Mouse (Mus musculus) CH12.LX (cell line): Measurements from ENCODE around the gene Ppp1r13l. TPM values are rescaled to one million over a fixed set of nuclear protein-coding genes. Genes with fewer than 3 reads are reported as not detected.

ENCODE experiments used
- DNase-seq: peaks from one replicate; pipeline ENCODE4 v3.0.0-alpha.2; 2013; ENCODE audit errors: extremely low read depth
- H3K27ac ChIP-seq: 2 replicates; pipeline ENCODE4 v1.5.1; 2012; ENCODE audit warnings: low read depth, mild to moderate bottlenecking, control low read depth, moderate library complexity; ENCODE audit not compliant: insufficient read depth
- H3K27me3 ChIP-seq: replicated peaks from 2 replicates; pipeline ENCODE3; 2012; ENCODE audit warnings: inconsistent platforms
- H3K36me3 ChIP-seq, 2 experiments: replicated peaks in 1 of 2; 2 replicates each; pipeline versions ENCODE3 to v1.6.1; 2012; ENCODE audit warnings: inconsistent platforms in 1 of 2, low read length in 1 of 2, mild to moderate bottlenecking in 1 of 2, mixed read lengths in 1 of 2, moderate library complexity in 1 of 2; ENCODE audit not compliant: control insufficient read depth in 1 of 2, insufficient read depth in 1 of 2
- H3K4me1 ChIP-seq, 2 experiments: 2 replicates each; pipeline ENCODE4 v1.6.1; 2012; ENCODE audit warnings: inconsistent platforms in 1 of 2, moderate library complexity in 1 of 2; ENCODE audit not compliant: insufficient read depth in 2 of 2, control insufficient read depth in 1 of 2
- H3K4me2 ChIP-seq: 2 replicates; pipeline ENCODE4 v1.6.1; 2012; ENCODE audit warnings: low read depth, mild to moderate bottlenecking, control low read depth; ENCODE audit not compliant: poor library complexity, insufficient read depth, severe bottlenecking
- H3K4me3 ChIP-seq, 3 experiments: fragments of 150-350 bp in 1 of 3; sonication (generic) in 1 of 3; replicated peaks in 1 of 3; 2 replicates each; pipeline versions ENCODE3 to v1.5.1; 2011 to 2012; ENCODE audit warnings: low read depth in 2 of 3, low read length in 2 of 3, mild to moderate bottlenecking in 2 of 3, moderate library complexity in 2 of 3, control low read depth in 1 of 3, improper control_type of control experiment in 1 of 3, inconsistent platforms in 1 of 3, mixed read lengths in 1 of 3; ENCODE audit not compliant: poor library complexity in 1 of 3
- H3K79me2 ChIP-seq: replicated peaks from 2 replicates; pipeline ENCODE4 v1.6.1; 2012; ENCODE audit warnings: mild to moderate bottlenecking, moderate library complexity; ENCODE audit not compliant: control insufficient read depth, poor library complexity, insufficient read depth, severe bottlenecking; ENCODE audit errors: extremely low read depth
- H3K9ac ChIP-seq: 2 replicates; pipeline ENCODE4 v1.6.1; 2012; ENCODE audit warnings: low read depth, mild to moderate bottlenecking, control low read depth, moderate library complexity; ENCODE audit not compliant: insufficient read depth
- H3K9me3 ChIP-seq: replicated peaks from 2 replicates; pipeline ENCODE3; 2012; ENCODE audit warnings: low read length, inconsistent platforms, mixed read lengths
- BHLHE40 ChIP-seq: IDR thresholded peaks from 2 replicates; pipeline ENCODE4 v1.6.1; 2011; ENCODE audit warnings: mild to moderate bottlenecking, low read depth, low read length, improper control_type of control experiment
- CHD1 ChIP-seq: IDR thresholded peaks from 2 replicates; pipeline ENCODE4 v1.6.1; 2012; ENCODE audit warnings: low read depth, low read length, improper control_type of control experiment, inconsistent platforms
- CTCF ChIP-seq, 2 experiments: IDR thresholded peaks in 1 of 2; conservative IDR thresholded peaks in 1 of 2; 2 replicates each; pipeline ENCODE4 v1.5.1; 2011 to 2012; ENCODE audit warnings: low read depth in 2 of 2, low read length in 2 of 2, improper control_type of control experiment in 1 of 2, inconsistent platforms in 1 of 2, mild to moderate bottlenecking in 1 of 2, moderate library complexity in 1 of 2
- E2F4 ChIP-seq: IDR thresholded peaks from 2 replicates; pipeline ENCODE4 v1.6.1; 2011; ENCODE audit warnings: low read depth, low read length, improper control_type of control experiment; ENCODE audit not compliant: insufficient replicate concordance
- ELF1 ChIP-seq: IDR thresholded peaks from 2 replicates; pipeline ENCODE4 v1.6.1; 2014; ENCODE audit warnings: low read depth, mild to moderate bottlenecking, inconsistent platforms, low read length, improper control_type of control experiment
- EP300 ChIP-seq: IDR thresholded peaks from 2 replicates; pipeline ENCODE4 v1.6.1; 2011; ENCODE audit warnings: low read length, improper control_type of control experiment
- GABPA ChIP-seq: IDR thresholded peaks from 2 replicates; pipeline ENCODE4 v1.6.1; 2012; ENCODE audit warnings: low read depth, low read length, improper control_type of control experiment, inconsistent platforms; ENCODE audit not compliant: insufficient replicate concordance
- HCFC1 ChIP-seq: IDR thresholded peaks from 2 replicates; pipeline ENCODE4 v1.6.1; 2012; ENCODE audit warnings: low read depth, mild to moderate bottlenecking, inconsistent platforms, low read length, improper control_type of control experiment
- IRF4 ChIP-seq: IDR thresholded peaks from 2 replicates; pipeline ENCODE4 v1.6.1; 2014; ENCODE audit warnings: low read depth, mild to moderate bottlenecking, inconsistent platforms, low read length, improper control_type of control experiment
- JUN ChIP-seq: IDR thresholded peaks from 2 replicates; pipeline ENCODE4 v1.6.1; 2011; ENCODE audit warnings: low read depth, mild to moderate bottlenecking, low read length, improper control_type of control experiment, moderate library complexity; ENCODE audit not compliant: insufficient read depth
- KAT2A ChIP-seq: IDR thresholded peaks from 2 replicates; pipeline ENCODE4 v1.6.1; 2012; ENCODE audit warnings: low read length, improper control_type of control experiment, inconsistent platforms; ENCODE audit not compliant: insufficient replicate concordance
- MAX ChIP-seq: IDR thresholded peaks from 2 replicates; pipeline ENCODE4 v1.6.1; 2011; ENCODE audit warnings: low read length, improper control_type of control experiment
- MAZ ChIP-seq: IDR thresholded peaks from 2 replicates; pipeline ENCODE4 v1.6.1; 2012; ENCODE audit warnings: low read depth, mild to moderate bottlenecking, inconsistent platforms, low read length, improper control_type of control experiment, moderate library complexity
- MEF2A ChIP-seq: IDR thresholded peaks from 2 replicates; pipeline ENCODE4 v1.6.1; 2014; ENCODE audit warnings: low read depth, mild to moderate bottlenecking, inconsistent platforms, low read length, improper control_type of control experiment, borderline replicate concordance
- MXI1 ChIP-seq: IDR thresholded peaks from 2 replicates; pipeline ENCODE4 v1.6.1; 2011; ENCODE audit warnings: mild to moderate bottlenecking, low read depth, low read length, improper control_type of control experiment
- MYC ChIP-seq: IDR thresholded peaks from 2 replicates; pipeline ENCODE4 v1.6.1; 2011; ENCODE audit warnings: low read depth, mild to moderate bottlenecking, improper control_type of control experiment, low read length
- NELFE ChIP-seq: IDR thresholded peaks from 2 replicates; pipeline ENCODE4 v1.6.1; 2011; ENCODE audit warnings: low read depth, low read length, improper control_type of control experiment
- PAX5 ChIP-seq: IDR thresholded peaks from 2 replicates; pipeline ENCODE4 v1.6.1; 2012; ENCODE audit warnings: low read length, inconsistent platforms, mixed read lengths
- POLR2A ChIP-seq: IDR thresholded peaks from 2 replicates; pipeline ENCODE4 v1.6.1; 2011; ENCODE audit warnings: low read depth, mild to moderate bottlenecking, improper control_type of control experiment, low read length
- POLR2AphosphoS2 ChIP-seq: IDR thresholded peaks from 2 replicates; pipeline ENCODE4 v1.6.1; 2011; ENCODE audit warnings: low read depth, low read length, improper control_type of control experiment
- RCOR1 ChIP-seq: conservative IDR thresholded peaks from 2 replicates; pipeline ENCODE4 v1.6.1; 2012; ENCODE audit warnings: low read depth, mild to moderate bottlenecking, inconsistent platforms, low read length, improper control_type of control experiment
- SIN3A ChIP-seq: IDR thresholded peaks from 2 replicates; pipeline ENCODE4 v1.6.1; 2012; ENCODE audit warnings: low read length, improper control_type of control experiment, inconsistent platforms
- TBP ChIP-seq: conservative IDR thresholded peaks from 2 replicates; pipeline ENCODE4 v1.6.1; 2011; ENCODE audit warnings: low read depth, low read length, improper control_type of control experiment
- TCF12 ChIP-seq: IDR thresholded peaks from 2 replicates; pipeline ENCODE4 v1.6.1; 2014; ENCODE audit warnings: low read depth, mild to moderate bottlenecking, inconsistent platforms, low read length, improper control_type of control experiment
- UBTF ChIP-seq: IDR thresholded peaks from 2 replicates; pipeline ENCODE4 v1.6.1; 2012; ENCODE audit warnings: low read depth, mild to moderate bottlenecking, inconsistent platforms, low read length, improper control_type of control experiment, moderate library complexity
- USF1 ChIP-seq: IDR thresholded peaks from 2 replicates; pipeline ENCODE4 v1.6.1; 2014; ENCODE audit warnings: low read depth, mild to moderate bottlenecking, inconsistent platforms, low read length, improper control_type of control experiment
- ZC3H11A ChIP-seq: IDR thresholded peaks from 2 replicates; pipeline ENCODE4 v1.6.1; 2012; ENCODE audit warnings: low read depth, mild to moderate bottlenecking, inconsistent platforms, low read length, improper control_type of control experiment
- ZMIZ1 ChIP-seq: IDR thresholded peaks from 2 replicates; pipeline ENCODE4 v1.6.1; 2012; ENCODE audit warnings: low read depth, mild to moderate bottlenecking, inconsistent platforms, low read length, improper control_type of control experiment
- ZNF384 ChIP-seq: IDR thresholded peaks from 2 replicates; pipeline ENCODE4 v1.6.1; 2012; ENCODE audit warnings: low read depth, low read length, improper control_type of control experiment, inconsistent platforms
- dilution Hi-C: fragments of 300-500 bp; cut with MboI; formaldehyde crosslinking; loops from 2 replicates; pipeline ENCODE4 v1.14.3; 2020; ENCODE audit warnings: low sequenced_read_pairs; ENCODE audit not compliant: extremely low pct_unique_long_range_greater_than_20kb, extremely low pct_ligation_motif_present
- in situ Hi-C: fragments of 300-500 bp; cut with MboI; formaldehyde crosslinking; loops from 3 replicates; pipeline ENCODE4 v1.14.3; 2019; ENCODE audit warnings: low sequenced_read_pairs, low pct_ligation_motif_present, low pct_unique_long_range_greater_than_20kb, mixed read lengths
- polyA plus RNA-seq: library from polyadenylated mRNA; unstranded; fragments of >175 nt; gene quantifications from 2 replicates; pipeline ENCODE4 v1.2.1, GENCODE M21; 2012; ENCODE audit warnings: low read depth; ENCODE audit not compliant: insufficient read length
- total RNA-seq, 2 experiments: library from RNA; depleted of rRNA; stranded (reverse); fragments of 300-350 nt in 1 of 2; fragments of >200 nt in 1 of 2; gene quantifications; 2 replicates each; pipeline ENCODE4 v1.2.3; 2012 to 2014

Ppp1r13l gene
- total and polyA plus RNA-seq, 3 experiments = 0.11 to 1.3 (median 0.68) TPM

GRCm38 (mm10) chr7:19341761-19342409, 17.7 kb upstream of the Ppp1r13l start:
- Histone ChIP-seq H3K27ac (no peak overlapping the region), H3K79me2 (no peaks in the 10 kb centered on the region), H3K36me3 (peaks cover 0 to 2% of the 10 kb centered on the region in 2 experiments), H3K9me3 (no peaks in the 10 kb centered on the region), H3K4me1 (peaks cover 4 to 37% of the 10 kb centered on the region in 2 experiments; a peak in 3 of 4 replicates), H3K9ac (peak overlapping the region; percentile 7; the same call in 1 of the 2 replicates), H3K4me3 (peak overlapping the region in 2 of 3 experiments; percentile 25 to 34), H3K4me2 (peak overlapping the region; percentile 49), H3K27me3 (peaks cover 22% of the 10 kb centered on the region)
- peak; percentile 76 for TF ChIP-seq MAX
- no peak for TF ChIP-seq MEF2A
- TF ChIP-seq E2F4 = no peak
- TF ChIP-seq MYC = 0 out of 2 replicates have a peak, but pooled peaks have one; percentile 17
- no peak for TF ChIP-seq EP300
- dilution Hi-C loops (no loop called here), in situ Hi-C loops (loop anchor here (5.0 kb wide), 1 partner anchor 35 kb away; no protein-coding TSS in a partner anchor)
- DNase-seq = no peak

GRCm38 (mm10) chr7:19342481-19343027, 17.0 kb upstream of the Ppp1r13l start:
- H3K36me3 ChIP-seq = peaks cover 0 to 2% of the 10 kb centered on the region in 2 experiments
- H3K27ac ChIP-seq = no peak overlapping the region
- H3K4me2 ChIP-seq = peak overlapping the region; percentile 64
- dilution Hi-C loops = no loop called here
- peak overlapping the region; percentile 7; the same call in 1 of the 2 replicates for H3K9ac ChIP-seq
- peak overlapping the region; percentile 25 to 34 (median 28) for H3K4me3 ChIP-seq
- H3K27me3 ChIP-seq = peaks cover 22% of the 10 kb centered on the region
- no peaks in the 10 kb centered on the region for H3K79me2 ChIP-seq
- H3K4me1 ChIP-seq = peaks cover 4 to 37% of the 10 kb centered on the region in 2 experiments; a peak in 3 of 4 replicates
- peak; percentile 65 for DNase-seq
- in situ Hi-C loops = loop anchor here (5.0 kb wide), 1 partner anchor 35 kb away; no protein-coding TSS in a partner anchor
- no peaks in the 10 kb centered on the region for H3K9me3 ChIP-seq
- TF ChIP-seq MAZ (no peak), CTCF (conservative IDR thresholded peaks at IDR 0.05 in 1 of 2, IDR thresholded peaks at IDR 0.05 in 1 of 2; ENCODE audit: low read depth in 2 of 2, low read length in 2 of 2) (peak; percentile 86 to 96), MEF2A (peak; percentile 26; the same call in 1 of the 2 replicates), PAX5 (no peak), UBTF (no peak), ZMIZ1 (no peak), ELF1 (0 out of 2 replicates have a peak, but pooled peaks have one; percentile 37), ZNF384 (no peak), POLR2AphosphoS2 (no peak), JUN (no peak), ZC3H11A (peak; percentile 87), HCFC1 (peak; percentile 29; the same call in 1 of the 2 replicates), TBP (no peak), MAX (peak; percentile 66), KAT2A (no peak), TCF12 (no peak; the same call in 1 of the 2 replicates), E2F4 (0 out of 2 replicates have a peak, but pooled peaks have one; percentile 69), EP300 (no peak), IRF4 (peak; percentile 43; the same call in 1 of the 2 replicates), NELFE (peak; percentile 55; the same call in 1 of the 2 replicates), CHD1 (no peak), BHLHE40 (0 out of 2 replicates have a peak, but pooled peaks have one; percentile 32), USF1 (no peak), RCOR1 (0 out of 2 replicates have a peak, but pooled peaks have one; percentile 27), POLR2A (no peak), GABPA (no peak), SIN3A (peak; percentile 81), MXI1 (peak; percentile 53; the same call in 1 of the 2 replicates)
